ENCODE assay signal across 22 mouse cellular contexts in genomic region chr6:39063541-39063940, GRCm38 (mm10).
"Had no signal": no experiment of that assay in that cellular context is flagged by ENCODE, and none has a peak within 500 bp of the region (broad histone marks: within the 10 kb centered on the region; RNA-seq: fewer than 3 reads in every experiment).

No protein-coding gene starts in this region.

- DNase-seq: heart, postnatal 10 days; heart, postnatal 14 days; heart, postnatal 36 days; heart, postnatal 4 days; kidney, adult 11 months; kidney, adult 18-20 months; kidney, adult 2 months; kidney, adult 8-10 months; kidney, adult 9 months; kidney, postnatal 10 days; kidney, postnatal 14 days; kidney, postnatal 25 days; kidney, postnatal 36 days; kidney, postnatal 4 days; layer of hippocampus, adult 9-11 months; layer of hippocampus, postnatal 36 days had no signal

- ATAC-seq: hindbrain, embryonic 16.5 days; hindbrain, postnatal 0 days; inflammation-experienced regulatory T-cells, adult 6 months; intestine, embryonic 15.5 days; intestine, embryonic 16.5 days; intestine, postnatal 0 days had no signal
